Mouse (Mus musculus) right cerebral cortex, adult 2 months (tissue): Measurements from ENCODE around the gene Ube2a.
A peak's percentile ranks its signal among the peaks of the same experiment; 100 is the strongest.

Experiments
- DNase-seq, 2 experiments: peaks; one replicate each; pipeline ENCODE4 v3.0.0; 2021 to 2022; ENCODE audit warnings: low spot score in 2 of 2

Gene Ube2a

DNA sequence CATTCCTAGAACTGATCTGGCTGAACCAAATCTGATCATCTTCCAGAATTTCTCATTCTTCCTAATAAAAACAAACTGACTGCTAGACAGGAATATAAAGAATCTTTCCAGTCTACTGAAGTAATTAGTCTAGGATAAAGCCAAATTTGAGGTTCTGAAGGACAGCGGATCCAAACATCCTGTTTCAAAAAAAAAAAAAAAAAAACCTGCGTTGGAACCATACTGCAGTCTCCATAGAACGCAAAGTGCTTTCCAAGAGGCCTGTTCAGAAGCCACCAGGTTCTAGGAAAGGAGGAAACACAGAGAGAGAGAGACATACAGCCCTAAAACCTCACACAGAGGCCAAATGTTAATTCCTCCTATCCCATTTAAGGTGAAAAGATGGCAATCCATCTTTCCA, 28.0 kb downstream of the Ube2a start:
- no peak for DNase-seq

DNA sequence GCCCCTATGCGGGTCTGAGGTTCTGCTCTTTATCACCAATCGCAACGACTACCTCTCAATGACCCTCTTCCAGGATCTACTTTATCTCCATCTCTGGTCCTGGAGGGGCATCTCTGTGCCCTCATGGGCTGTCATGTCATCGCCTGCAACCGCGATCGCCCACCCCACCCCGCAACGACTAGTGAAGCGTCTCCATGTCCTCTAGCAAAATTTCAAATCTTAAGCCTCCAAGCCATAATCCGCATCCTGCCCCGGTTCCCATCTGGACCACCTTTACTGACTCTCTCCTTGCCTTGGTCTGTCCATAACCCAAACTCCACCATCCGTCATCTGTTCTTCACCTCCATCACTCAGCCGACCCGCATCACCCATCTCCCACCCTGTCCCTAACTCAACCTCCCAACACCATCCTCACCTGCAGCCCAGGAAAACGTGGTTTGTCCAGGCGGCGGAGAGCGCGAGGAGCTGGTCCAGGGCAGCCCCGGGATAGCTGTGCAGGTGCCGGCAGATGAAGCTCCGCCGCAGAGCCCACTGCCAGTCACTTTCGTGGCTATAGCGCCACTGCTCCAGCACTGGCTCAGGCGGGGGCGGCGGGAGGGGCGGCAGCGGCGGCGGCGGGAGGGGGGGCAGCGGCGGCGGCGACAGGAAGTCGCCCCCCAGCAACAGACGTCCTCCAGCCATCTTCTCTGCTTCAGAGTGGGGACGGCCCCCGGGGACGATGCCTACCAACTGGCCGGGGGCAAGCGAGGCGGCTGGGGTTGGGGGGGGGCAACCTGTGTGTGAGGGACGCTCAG, 28.8 kb downstream of the Ube2a start, which contains the start of gene Nkrf:
TSS of gene Nkrf (minus strand) at position 579 of the 794 bp plus-strand sequence.
- peak; percentile 40 to 45 for DNase-seq

DNA sequence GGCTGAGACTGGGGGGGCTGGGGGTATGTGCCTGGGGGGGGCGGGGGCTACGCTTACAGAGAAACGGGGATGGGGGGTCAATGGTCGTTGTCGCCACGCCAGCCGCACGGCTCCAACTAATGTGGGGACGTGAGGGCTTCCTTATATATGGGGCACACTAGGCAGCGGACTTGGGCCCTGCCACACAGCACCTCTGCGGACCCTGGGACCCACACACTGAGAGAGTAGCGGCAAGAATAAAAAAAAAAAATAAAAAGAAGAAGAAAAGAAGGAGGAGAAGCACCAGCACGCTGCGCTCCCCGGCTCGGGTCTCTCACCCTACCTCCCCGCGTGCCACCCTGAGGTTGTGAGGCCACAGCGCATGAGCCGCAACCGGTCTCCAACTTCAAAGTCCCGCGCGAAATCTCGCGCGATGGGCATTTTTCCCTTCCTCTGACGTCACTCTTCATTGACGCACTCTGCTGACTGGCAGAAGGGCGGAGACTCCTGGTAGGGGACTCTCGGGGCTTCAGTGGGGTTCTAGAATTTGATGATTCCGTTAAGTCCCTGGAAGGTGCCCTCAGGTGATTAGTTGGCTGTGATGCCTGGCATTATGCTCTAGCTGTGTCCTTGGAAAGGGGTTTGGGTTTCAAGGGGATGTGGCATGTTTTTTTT, 29.5 kb downstream of the Ube2a start:
- DNase-seq: peak; percentile 92 to 94

DNA sequence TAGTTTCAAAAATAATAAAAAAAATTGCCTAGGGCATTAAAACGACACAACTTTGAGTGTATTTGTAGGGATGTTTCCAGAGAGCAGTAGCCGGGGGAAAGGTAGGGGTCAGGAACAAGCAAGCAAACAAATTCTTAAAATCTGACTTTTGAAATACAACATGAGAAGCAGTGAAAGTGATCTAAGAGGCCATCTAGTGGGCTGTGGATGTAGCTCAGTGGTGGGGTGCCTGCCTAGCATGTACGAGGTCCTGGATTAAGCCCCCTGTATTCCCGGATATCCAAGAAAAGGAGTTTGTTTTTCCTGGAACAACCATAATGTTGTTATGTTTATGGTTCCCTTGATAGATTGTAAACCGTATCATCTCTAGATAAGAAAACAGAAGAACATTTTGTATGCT, 32.8 kb downstream of the Ube2a start:
- DNase-seq: no peak

DNA sequence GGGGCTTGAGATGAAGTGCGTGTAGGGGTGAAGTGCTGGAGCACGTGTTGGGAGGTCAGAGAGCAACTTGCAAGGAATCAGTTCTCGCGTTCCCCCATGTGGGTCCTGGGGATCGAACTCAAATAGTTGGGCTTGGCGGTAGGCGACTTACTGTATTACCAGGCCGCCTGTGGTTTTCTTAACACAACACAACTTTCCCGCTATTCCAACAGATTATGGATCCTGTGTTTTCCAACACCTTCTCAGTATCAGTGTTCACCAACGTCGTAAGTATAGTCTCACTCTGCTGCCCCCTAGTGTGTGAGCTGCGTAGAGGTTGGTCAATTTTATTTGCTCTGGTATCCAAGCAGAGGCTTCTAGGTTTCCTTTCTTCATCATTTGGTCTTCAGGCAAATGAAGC, 37.6 kb downstream of the Ube2a start:
- DNase-seq: peak; percentile 51 to 56

DNA sequence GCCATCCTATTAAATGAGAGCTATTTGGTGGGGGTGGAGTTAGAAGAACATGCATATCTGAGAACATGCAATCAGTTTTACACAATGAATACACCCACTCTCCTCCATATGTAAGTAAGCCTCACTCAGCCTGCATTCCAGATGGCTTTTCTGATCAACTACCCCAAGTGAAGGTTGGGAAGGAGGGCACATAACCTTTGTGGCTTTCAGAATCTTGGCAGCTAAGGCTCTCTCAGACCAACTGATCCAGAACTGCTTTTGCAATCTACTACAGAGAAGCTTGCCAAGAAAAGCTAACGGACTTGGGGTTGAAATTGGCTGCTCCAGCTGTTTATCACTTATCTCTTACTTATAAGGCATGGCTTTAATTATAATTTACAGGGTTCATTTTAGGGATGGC, 44.0 kb downstream of the Ube2a start:
- DNase-seq: no peak

DNA sequence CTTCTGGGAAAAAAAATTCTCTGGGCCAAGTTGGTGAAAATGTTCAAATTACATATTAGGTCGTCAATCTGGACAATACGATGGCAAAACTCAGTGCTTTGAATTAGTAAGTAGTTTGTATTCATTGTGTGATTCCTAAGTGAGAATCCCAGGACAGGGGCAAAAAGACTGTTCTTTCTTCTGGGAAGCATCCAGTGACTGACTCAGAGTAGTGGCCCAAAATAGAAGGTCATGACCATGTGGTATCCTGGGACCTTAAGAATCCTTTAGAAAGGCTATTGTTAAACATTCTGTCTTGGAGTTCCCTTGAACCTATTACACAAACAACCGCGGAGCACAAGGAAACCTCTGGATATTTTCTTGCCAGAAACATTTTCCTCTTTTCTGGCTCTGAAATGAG, 47.6 kb downstream of the Ube2a start:
- DNase-seq: no peak

DNA sequence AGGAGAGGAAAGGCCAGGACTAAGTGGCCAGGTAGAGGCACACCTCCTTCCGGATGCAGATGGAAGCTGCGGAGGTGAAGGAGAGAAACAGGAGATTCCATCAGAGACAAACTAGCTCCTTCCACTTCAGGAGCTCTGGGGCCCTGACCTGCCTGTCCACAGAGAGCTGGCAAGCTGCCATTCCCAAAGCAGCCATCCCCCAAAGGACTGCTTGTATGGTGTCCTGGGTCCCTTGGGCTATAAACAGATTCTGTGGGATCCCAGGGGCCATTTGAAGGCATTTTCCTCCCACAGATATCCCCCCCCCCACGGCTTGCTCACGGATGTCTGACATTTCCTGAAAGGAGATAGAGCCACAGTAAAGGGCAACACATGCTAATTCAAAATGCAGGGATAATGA, 55.1 kb downstream of the Ube2a start:
- no peak for DNase-seq

DNA sequence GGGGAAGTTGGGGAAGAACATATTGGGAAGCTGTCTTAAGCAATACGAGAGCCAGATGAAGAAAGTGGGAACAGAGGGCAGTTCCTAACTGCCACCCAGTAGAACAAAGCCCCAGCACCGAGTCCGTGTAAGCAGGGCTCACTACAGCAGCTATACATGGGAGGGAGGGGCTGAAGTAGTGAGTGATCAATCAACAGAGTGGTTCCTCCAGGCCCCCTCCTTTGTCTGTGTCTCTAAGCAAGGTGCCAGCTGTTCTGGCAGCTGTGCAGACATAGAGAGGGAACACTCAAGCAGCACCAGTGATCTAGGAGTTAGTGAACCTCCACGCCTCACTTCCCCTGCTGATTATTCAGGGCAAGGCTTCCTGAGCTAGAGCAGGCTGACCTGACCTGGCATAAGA, 56.0 kb downstream of the Ube2a start:
- DNase-seq: no peak

DNA sequence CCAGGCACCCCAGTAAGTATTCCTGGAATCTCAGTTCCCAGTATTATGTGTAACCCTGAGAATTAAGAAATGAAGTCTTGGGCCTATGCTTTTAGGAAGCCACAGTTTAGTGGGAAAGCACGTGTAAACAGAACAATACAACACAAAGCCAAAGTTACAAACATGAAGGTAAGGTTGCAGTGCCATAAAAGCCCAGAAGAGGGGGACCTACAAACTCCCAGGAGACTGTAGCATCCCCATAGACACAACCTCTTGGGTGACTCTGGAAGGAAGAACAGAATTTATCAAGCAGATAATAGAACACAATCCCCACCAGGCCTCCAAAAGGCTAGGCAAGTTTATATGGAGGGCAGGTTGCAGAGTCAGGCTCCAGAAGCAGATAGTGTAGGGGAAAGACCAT, 56.9 kb downstream of the Ube2a start:
- peak in 1 of 2 experiments; percentile 47 for DNase-seq
